Mouse (Mus musculus): Measurements from ENCODE around the gene Hist4h4.

Hist4h4 gene

DNA sequence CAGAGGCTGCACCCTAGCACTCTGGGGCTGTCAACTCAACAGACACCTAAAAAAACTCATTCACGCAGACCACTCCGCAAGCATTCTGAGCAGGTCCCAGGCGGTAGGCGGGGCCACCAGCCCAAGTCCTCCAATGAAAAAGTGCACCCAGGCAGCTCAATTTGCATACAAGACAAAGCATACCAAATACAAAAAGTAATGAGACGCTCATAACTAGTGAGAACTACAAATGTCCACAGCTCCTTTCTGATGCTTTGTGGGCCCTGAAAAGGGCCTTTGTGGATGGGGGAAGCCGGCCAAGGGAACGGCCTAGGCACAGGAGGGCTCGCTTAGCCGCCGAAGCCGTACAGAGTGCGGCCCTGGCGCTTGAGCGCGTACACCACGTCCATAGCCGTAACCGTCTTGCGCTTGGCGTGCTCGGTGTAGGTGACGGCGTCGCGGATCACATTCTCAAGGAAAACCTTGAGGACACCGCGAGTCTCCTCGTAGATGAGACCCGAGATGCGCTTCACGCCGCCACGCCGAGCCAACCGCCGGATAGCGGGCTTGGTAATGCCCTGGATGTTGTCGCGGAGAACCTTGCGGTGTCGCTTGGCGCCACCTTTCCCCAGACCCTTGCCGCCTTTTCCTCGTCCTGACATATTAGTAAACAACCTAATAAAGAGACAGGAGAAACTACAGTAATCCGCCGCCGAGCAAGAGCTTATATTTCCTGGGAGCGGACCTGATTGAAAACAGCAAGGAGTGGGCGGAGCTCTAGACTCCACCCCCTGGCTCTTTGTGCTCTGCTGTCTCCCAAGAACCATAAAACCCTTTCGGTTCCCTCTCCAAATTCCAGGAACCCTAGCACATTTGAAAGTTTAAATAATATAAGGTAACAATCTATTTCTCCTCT, at the start of gene Hist4h4:
Hist4h4 (minus strand) TSS at position 677 of the 895 bp plus-strand sequence.
- DNase-seq, result peak; percentile 92 to 97

DNA sequence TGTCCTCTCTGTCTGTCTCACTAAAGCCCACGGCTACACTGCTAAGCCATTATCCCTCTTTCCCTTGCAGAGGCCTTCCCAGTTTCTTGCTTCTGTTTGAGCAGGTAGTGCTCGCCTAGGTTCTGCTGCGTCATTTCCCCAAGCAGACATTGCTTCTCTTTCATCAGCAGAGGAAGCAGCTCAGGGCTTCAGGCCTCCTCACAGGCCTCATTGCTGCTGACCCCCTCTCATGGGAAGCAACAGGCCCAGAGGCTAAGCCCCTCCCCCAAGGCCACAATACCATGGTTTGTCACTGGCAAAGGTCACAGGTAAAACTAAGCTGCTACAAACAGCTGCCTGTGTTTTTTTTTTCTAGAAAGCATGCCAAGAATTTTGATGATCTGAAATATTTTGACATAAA, 48.5 kb upstream of the Hist4h4 start:
- no peak for DNase-seq

- no peak for DNase-seq
These were observed 48.1 kb upstream of the Hist4h4 start for GRCm38 (mm10) chr6:136852348-136852747.

DNA sequence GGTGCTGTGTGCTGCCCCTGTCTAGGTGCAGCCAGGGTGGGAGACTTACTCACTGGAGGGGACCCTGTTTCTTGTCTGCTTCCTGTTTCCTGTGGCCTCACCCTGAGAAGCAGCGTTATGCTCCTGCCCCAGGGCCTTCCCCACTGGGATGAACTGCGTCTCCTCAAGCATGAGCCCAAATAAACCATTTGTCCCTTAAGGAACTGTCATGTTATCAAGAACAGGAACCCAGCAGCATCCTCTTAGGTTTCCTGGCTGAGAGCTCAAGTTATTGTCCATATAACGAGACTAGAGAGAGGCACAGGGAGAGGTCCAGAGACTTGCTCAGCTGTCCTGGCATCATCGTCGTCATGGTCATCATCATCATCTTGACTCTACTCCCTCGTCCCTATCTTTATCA, 46.1 kb upstream of the Hist4h4 start:
- DNase-seq, result no peak

DNA sequence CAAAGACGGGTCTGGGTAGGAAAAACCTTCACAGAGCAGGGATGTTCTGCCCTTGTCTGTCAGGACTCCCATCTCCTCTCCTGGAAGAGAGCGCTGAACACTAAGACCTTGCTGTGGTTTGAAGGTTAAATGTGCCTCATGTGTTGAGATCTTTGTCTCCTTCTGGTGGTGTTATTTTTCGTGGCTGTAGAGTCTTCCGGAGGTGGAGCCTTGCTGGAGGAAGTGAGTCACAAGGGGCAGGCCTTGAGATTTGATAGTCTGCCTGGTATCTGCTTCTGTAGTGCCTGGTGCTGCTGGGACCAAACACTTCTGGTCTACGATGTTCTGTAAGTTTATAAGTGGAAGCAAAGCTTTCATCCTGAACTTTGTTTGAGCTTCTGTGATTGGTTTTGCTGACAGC, 44.8 kb upstream of the Hist4h4 start:
- DNase-seq, result no peak

GRCm38 (mm10) chr6:136848399-136848798, 44.2 kb upstream of the Hist4h4 start:
- DNase-seq, result no peak

DNA sequence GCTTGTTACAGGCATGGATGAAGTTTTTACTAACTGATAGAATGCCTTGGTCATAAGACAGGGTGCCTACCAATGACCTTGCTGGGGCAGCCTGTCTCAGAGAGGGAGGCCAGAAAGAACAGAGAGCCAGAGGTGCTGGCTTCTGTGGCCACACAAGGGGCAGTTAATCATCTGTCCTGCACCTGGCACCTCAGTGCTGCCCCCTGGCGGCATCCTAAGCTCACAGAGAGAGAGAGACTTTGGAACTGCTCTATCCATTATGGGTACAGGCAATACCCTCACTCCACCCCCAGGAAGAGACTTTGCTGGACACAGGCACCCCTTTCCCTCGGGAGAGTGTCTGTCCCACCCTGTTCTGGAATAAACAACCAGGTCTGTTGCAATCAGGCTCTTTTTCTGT, 43.6 kb upstream of the Hist4h4 start:
- DNase-seq, result peak; percentile 22 to 37

- DNase-seq, result no peak
These were observed 43.1 kb upstream of the Hist4h4 start for GRCm38 (mm10) chr6:136847267-136847666.

DNA sequence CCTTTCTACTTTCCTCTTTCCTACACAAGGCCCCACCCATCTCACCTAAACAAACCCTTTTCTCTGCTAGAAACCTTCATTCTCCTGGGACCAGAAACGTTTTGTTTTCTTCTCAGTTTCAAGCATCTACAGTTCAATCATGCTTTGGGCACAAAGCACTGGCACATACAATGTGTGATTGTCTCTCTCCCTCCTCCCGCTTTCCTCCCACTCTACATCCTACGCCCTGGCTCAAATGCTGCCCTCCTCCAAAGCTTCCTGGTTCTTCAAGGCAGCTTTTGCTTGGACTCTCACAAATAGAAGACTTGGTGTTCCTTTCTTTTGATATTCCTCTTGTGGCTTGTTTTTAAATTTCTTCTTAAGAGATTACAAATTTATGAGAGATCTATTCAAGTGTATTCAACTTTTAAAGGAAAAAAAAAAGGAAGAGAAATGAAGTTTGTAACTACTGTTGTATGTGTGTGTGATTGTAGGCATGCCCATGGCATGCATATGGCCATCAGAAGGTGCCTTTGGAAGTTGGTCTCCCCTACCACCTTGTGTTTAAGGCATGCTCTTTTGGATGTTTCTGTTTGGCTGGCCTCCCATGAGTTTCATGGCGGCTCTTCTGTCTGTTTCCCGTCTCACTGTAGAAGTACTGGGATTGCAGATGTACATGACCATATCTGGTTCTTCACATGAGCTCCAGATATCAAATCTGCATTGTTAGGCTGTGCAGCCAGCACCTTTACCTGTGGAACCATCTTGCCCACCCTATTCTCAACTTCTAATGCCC, 41.7 kb upstream of the Hist4h4 start:
- DNase-seq, result no peak

DNA sequence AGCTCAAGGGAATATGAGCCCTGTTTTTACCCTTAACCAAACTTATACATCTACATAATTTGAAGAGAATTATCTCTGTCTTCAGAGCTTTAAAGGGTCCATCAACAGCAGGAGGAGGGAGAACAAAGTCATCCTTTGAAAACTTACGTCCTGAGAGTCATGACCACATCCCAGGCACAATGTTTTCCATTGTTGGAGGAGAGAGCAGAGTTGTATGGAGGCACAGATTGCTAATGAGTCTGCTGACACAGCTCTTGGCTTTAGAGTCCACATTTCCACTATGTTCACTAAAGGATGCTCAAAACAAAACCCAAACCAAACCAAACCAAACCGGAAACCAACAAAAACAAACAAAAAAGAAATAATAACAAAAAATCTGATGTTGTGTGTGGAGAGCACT, 40.7 kb upstream of the Hist4h4 start:
- DNase-seq, result no peak

- DNase-seq, result no peak
These were observed 33.1 kb upstream of the Hist4h4 start for GRCm38 (mm10) chr6:136837323-136837722.

DNA sequence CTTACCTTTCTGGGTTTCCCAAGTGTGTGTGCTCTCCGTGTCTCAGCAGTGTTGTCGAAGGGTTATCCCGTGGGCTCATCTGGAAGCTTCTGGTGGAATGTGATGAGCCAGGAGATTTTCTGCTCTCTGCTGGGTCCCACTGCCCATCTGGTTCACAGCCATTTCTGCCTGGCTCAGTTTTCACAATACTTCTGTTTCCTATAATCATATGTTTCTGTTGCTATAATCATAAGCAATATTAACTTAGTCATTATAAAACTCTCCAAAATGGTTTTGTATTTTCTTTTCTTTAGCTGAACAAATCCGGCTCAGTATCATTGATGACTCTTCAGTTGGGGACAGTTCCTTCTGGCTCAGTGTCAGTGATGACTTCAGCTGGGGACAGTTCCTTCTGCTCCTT, 31.1 kb upstream of the Hist4h4 start, which contains the start of gene Smco3:
Smco3 (minus strand) TSS at position 101 of the 400 bp plus-strand sequence.
- no peak for DNase-seq

GRCm38 (mm10) chr6:136831712-136832111, 27.5 kb upstream of the Hist4h4 start:
- DNase-seq, result no peak

DNA sequence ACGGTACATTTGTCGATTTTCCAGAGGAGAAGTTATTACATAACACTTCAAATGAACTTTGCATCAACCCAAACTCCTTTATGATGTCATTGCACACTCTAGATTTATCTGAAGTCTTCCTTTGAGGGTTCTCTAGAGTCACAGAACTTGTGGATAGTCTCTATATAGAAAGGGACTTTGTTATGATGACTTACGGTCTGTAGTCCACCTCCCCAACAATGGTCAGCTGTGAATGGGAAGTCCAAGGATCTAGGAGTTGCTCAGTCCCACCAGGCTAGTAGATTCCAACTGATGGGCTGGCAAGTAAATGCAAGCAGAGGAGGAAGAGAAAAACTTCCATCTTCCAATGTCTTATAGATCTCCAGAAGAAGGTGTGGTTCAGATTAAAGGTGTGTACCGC, 24.5 kb upstream of the Hist4h4 start:
- peak in 1 of 2 experiments; percentile 16 for DNase-seq

GRCm38 (mm10) chr6:136827881-136828561, 23.8 kb upstream of the Hist4h4 start, which contains the start of gene Wbp11:
Gene Wbp11, minus strand, starts transcription at chr6:136828233.
- DNase-seq, result peak; percentile 95 to 97

- DNase-seq, result no peak
These were observed 23.3 kb upstream of the Hist4h4 start, which contains the start of gene BC049715 for GRCm38 (mm10) chr6:136827516-136827880. Gene BC049715, plus strand, starts transcription at chr6:136827626.

GRCm38 (mm10) chr6:136827116-136827515, 22.9 kb upstream of the Hist4h4 start:
- no peak for DNase-seq

GRCm38 (mm10) chr6:136824987-136825386, 20.8 kb upstream of the Hist4h4 start:
- no peak for DNase-seq

DNA sequence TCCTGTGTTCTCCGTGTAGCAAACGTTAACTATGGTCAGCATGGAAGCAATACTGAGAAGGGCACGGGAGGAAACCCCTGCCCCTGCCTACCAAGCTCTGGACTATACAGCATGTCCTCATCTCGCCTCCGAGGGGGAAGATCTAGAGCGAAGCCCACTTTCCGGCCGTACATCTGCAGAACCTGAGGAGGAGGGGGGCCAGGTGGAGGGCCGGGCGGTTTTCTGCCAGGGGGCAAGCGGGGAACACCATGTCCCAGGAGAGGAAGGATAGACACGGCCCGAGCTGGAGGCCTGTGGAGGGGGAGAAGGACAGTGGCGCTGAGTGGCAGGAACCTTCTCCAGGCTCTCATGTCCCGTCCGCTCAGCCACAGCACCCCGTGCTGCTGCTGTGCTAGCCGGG, 16.9 kb upstream of the Hist4h4 start:
- no peak for DNase-seq

GRCm38 (mm10) chr6:136820381-136820780, 16.2 kb upstream of the Hist4h4 start:
- no peak for DNase-seq

DNA sequence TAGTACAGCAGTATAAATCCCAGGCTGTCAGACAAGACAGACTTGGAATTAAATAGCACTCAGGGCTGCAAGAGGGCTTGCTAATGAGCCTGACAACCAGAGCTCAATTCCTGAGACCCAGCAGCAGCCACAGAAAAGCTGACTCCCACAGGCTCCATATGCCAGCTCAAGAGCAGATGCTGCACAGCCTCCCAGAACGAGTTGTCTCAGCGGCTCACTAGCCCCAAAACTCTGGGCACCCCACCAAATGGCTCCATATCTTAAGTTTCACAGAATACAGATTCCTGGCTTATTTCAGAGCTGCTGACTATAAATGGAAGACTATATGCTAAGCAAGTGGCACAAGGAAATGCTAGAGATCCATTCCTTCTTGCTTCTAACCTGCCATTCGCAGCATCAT, 13.3 kb upstream of the Hist4h4 start:
- DNase-seq, result no peak

DNA sequence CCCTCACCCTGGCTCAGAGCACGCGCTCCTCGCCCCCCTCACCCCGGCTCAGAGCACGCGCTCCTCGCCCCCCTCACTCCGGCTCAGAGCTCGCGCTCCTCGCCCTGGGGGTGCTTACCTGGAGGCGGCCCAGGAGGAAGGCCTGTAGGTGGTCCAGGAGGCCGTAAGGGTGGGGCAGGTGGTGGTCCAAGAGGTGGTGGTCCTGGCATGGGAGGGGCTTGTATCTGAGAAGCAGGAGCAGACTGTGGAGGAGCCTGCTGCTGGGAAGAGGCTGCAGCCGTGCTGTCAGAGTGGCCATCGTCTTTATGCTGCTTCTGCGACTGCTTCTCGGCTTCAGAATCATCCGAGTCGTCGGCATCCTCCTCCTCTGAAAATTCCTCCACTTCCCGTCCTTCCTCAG, 12.6 kb upstream of the Hist4h4 start:
- DNase-seq, result no peak

DNA sequence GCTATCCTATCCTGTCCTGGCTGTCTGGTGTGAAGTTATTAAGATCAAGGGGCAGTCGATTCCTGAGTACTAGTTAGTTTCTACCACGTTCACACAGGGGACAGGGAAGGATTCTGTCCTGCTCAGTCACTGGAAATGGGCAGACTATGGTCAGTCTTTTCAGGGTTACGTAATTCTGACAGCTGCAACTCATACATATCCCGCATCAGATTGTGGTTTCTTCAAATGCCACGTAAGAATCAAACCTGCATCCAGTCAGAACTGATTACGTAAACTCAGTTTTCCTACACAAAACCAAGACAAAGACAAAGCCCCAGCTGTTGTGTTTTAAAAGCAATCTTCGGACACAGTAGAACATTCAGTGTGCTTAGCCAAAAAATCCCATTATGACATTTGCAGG, 11.2 kb upstream of the Hist4h4 start:
- DNase-seq, result no peak
